Mouse (Mus musculus) lung, adult 2 months (tissue): ENCODE results near the gene 4632433K11Rik. TPM values are rescaled to one million over a fixed set of nuclear protein-coding genes. Genes with fewer than 3 reads are reported as not detected.

Experiments used
- DNase-seq: peaks from one replicate; pipeline ENCODE4 v3.0.0; 2022
- H3K4me1 ChIP-seq: fragments of 200-500 bp; 2 replicates; pipeline ENCODE4 v1.6.1; 2011; ENCODE audit warnings: low read length; ENCODE audit not compliant: control insufficient read depth, insufficient read depth
- H3K4me3 ChIP-seq: fragments of 200-500 bp; replicated peaks from 2 replicates; pipeline ENCODE3; 2011; ENCODE audit warnings: low read depth, mild to moderate bottlenecking, control low read depth, low read length; ENCODE audit errors: extremely low read depth
- CTCF ChIP-seq: fragments of 200-500 bp; IDR thresholded peaks from 2 replicates; pipeline ENCODE4 v1.5.1; 2011; ENCODE audit warnings: mild to moderate bottlenecking, low read length, control low read depth; ENCODE audit not compliant: insufficient read depth
- POLR2A ChIP-seq: fragments of 200-500 bp; IDR thresholded peaks from 2 replicates; pipeline ENCODE4 v1.6.1; 2011; ENCODE audit warnings: low read depth, mild to moderate bottlenecking, control low read depth, low read length, borderline replicate concordance; ENCODE audit errors: extremely low read depth
- WGBS: fragments of 180-500 bp; shearing (Covaris S2); methylation state at CpG from one replicate; pipeline ENCODE4 v1.1.7; 2018; 5-methylcytosine and 5-hydroxymethylcytosine counted together
- polyA plus RNA-seq: library from polyadenylated mRNA; depleted of rRNA; stranded (reverse); fragments of >200 nt; gene quantifications from 2 replicates; pipeline ENCODE4 v1.2.3, GENCODE M21; 2012

Gene 4632433K11Rik
- polyA plus RNA-seq, 1 experiment, result not detected

DNA sequence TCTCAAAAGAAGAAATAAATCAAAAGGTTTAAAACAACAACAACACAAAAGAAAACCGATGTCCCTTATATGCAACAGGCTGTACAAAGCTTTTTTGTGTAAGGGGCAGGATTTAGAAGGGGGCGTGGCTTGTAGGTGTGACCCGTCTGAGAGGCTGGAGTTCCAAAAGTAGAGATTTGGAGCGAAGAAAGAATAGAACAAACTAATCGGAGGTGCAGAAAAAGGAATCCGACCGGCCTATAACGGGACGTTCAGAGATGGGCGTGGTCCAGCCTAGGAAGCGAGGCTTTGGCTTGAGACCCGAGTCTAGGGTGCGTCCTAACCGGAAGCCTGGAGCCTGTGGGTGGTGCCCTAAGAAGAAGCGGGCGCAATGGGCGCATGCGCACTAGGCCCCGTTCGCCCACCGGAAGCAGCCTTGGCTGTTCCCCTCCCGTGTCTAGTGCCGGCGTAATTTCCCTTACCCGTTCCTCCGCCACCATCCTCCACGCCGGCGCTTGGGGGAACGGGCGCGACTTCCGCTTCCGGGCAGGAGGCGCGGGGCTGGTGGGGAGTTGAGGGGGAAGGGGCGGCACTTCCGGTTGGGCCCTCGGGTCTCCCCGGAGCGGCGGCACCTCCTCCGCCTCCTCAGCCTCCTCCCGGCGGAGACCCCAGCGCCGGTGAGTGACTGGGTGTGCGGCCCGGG lies 13.8 kb upstream of the 4632433K11Rik start, which contains the start of the genes Zfp865 and Ccdc106:
Gene Zfp865, plus strand, starts transcription at position 377 of the 682 bp plus-strand sequence.
Gene Ccdc106, plus strand, starts transcription at position 554 of the 682 bp plus-strand sequence.
- peak within 1 kb of the TSS; percentile 26 for H3K4me3 ChIP-seq
- under 1% methylated on average over 49 of the region's 49 CpGs for WGBS
- no peak for TF ChIP-seq CTCF
- TF ChIP-seq POLR2A, result peak; percentile 86; the same call in 1 of the 2 replicates
- DNase-seq, result peak; percentile 97
- H3K4me1 ChIP-seq, result peaks cover 5% of the 10 kb centered on the region

- WGBS, result under 1% methylated on average over 15 of the region's 15 CpGs
- DNase-seq, result no peak
- peak overlapping the region; percentile 26 for H3K4me3 ChIP-seq
- peaks cover 6% of the 10 kb centered on the region for H3K4me1 ChIP-seq
- TF ChIP-seq CTCF (no peak), POLR2A (no peak)
Observed at GRCm38 (mm10) chr7:5020685-5021084, 13.2 kb upstream of the 4632433K11Rik start.

DNA sequence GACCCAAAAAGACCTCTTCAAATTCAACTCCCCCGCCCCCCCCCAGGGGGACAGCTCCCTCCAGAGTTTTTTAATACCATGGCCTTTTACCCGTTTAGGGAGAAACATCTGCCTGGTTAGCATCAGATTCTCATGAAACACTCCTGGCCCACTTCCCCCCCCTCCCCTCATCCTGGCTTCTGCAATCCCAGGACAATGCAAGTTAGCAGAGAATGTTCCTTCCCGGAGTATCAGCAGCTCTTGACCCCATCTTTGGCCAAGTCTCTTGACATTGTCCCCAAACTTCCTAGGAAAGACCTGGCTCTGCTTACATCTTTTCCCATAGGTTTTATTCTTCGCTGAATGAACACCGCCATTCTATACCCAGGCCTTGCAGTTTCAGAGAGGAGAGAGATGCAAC lies 12.7 kb upstream of the 4632433K11Rik start:
- TF ChIP-seq CTCF (no peak), POLR2A (no peak)
- DNase-seq, result no peak
- peaks cover 6% of the 10 kb centered on the region for H3K4me1 ChIP-seq
- 36% methylated on average over 5 of the region's 5 CpGs for WGBS
- no peak overlapping the region for H3K4me3 ChIP-seq

- Histone ChIP-seq H3K4me3 (no peak overlapping the region), H3K4me1 (0 out of 2 replicates have a peak, but pooled peaks cover 2% of the 10 kb centered on the region)
- WGBS, result 97% methylated on average over 22 of the region's 22 CpGs
- DNase-seq, result no peak
- no peak for TF ChIP-seq CTCF
- TF ChIP-seq POLR2A, result no peak
Observed at GRCm38 (mm10) chr7:5029543-5029942, 4.4 kb upstream of the 4632433K11Rik start.

DNA sequence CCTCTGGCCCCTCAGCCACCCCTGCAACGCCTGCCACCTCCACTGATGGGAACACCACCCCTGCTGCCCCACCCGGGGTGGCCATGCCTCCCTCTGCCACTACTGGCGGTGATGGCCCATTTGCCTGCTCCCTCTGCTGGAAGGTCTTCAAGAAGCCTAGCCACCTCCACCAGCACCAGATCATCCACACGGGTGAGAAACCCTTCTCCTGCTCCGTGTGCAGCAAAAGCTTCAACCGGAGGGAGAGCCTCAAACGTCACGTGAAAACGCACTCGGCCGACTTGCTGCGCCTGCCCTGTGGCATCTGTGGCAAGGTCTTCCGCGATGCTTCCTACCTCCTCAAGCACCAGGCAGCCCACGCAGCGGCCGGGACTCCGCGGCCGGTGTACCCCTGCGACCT lies 4.0 kb upstream of the 4632433K11Rik start:
- Histone ChIP-seq H3K4me3 (no peak overlapping the region), H3K4me1 (0 out of 2 replicates have a peak, but pooled peaks cover 2% of the 10 kb centered on the region)
- WGBS, result 95% methylated on average over 21 of the region's 21 CpGs
- no peak for DNase-seq
- no peak for TF ChIP-seq CTCF
- TF ChIP-seq POLR2A, result no peak

GRCm38 (mm10) chr7:5030554-5031275 lies 3.2 kb upstream of the 4632433K11Rik start:
- no peak for DNase-seq
- TF ChIP-seq CTCF, result no peak
- no peak for TF ChIP-seq POLR2A
- Histone ChIP-seq H3K4me1 (no peaks in the 10 kb centered on the region), H3K4me3 (no peak overlapping the region)
- WGBS, result 92% methylated on average over 63 of the region's 63 CpGs

DNA sequence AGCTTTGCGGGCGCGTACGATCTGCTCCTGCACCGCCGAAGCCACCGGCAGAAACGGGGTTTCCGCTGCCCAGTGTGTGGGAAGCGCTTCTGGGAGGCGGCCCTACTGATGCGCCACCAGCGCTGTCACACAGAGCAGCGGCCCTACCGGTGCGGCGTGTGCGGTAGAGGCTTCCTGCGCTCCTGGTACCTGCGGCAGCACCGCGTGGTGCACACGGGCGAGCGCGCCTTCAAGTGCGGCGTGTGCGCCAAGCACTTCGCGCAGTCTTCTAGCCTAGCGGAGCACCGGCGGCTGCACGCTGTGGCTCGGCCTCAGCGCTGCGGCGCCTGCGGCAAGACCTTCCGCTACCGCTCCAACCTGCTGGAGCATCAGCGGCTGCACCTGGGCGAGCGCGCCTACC lies 2.4 kb upstream of the 4632433K11Rik start:
- no peak for TF ChIP-seq CTCF
- TF ChIP-seq POLR2A, result no peak
- H3K4me1 ChIP-seq, result no peaks in the 10 kb centered on the region
- DNase-seq, result no peak
- WGBS, result 90% methylated on average over 46 of the region's 46 CpGs
- H3K4me3 ChIP-seq, result no peak overlapping the region

GRCm38 (mm10) chr7:5035628-5036027 lies 1.7 kb downstream of the 4632433K11Rik start:
- WGBS, result 94% methylated on average over 17 of the region's 17 CpGs
- TF ChIP-seq POLR2A, result no peak
- TF ChIP-seq CTCF, result no peak
- no peak overlapping the region for H3K4me3 ChIP-seq
- peaks cover 7% of the 10 kb centered on the region for H3K4me1 ChIP-seq
- DNase-seq, result no peak

GRCm38 (mm10) chr7:5036136-5036535 lies 2.2 kb downstream of the 4632433K11Rik start:
- no peak for DNase-seq
- H3K4me1 ChIP-seq, result peaks cover 7% of the 10 kb centered on the region
- no peak overlapping the region for H3K4me3 ChIP-seq
- TF ChIP-seq POLR2A, result no peak
- no peak for TF ChIP-seq CTCF
- 97% methylated on average over 9 of the region's 9 CpGs for WGBS
